Mouse (Mus musculus): ENCODE data around the gene Dner.

- TF ChIP-seq CTCF (IDR thresholded peaks at IDR 0.05; ENCODE audit: low read depth) (peak; percentile 19), EP300 (IDR thresholded peaks at IDR 0.05; ENCODE audit: low read depth) (no peak)
These were observed 262.6 kb downstream of the Dner start for GRCm38 (mm10) chr1:84433291-84433980.
